Mouse (Mus musculus) CH12.LX (cell line): ENCODE measurements at regions not wholly inside any gene's neighbourhood (a gene's known extent, or its start where the extent isn't known, plus 50 kb on each side); places are given as distances from the start of the nearest gene placed in this dataset.

Experiments
- DNase-seq: peaks from one replicate; pipeline ENCODE4 v3.0.0-alpha.2; 2013; ENCODE audit errors: extremely low read depth
- H3K27ac ChIP-seq: 2 replicates; pipeline ENCODE4 v1.5.1; 2012; ENCODE audit warnings: low read depth, mild to moderate bottlenecking, control low read depth, moderate library complexity; ENCODE audit not compliant: insufficient read depth
- H3K27me3 ChIP-seq: replicated peaks from 2 replicates; pipeline ENCODE3; 2012; ENCODE audit warnings: inconsistent platforms
- H3K36me3 ChIP-seq, 2 experiments: replicated peaks in 1 of 2; 2 replicates each; pipeline versions ENCODE3 to v1.6.1; 2012; ENCODE audit warnings: inconsistent platforms in 1 of 2, low read length in 1 of 2, mild to moderate bottlenecking in 1 of 2, mixed read lengths in 1 of 2, moderate library complexity in 1 of 2; ENCODE audit not compliant: control insufficient read depth in 1 of 2, insufficient read depth in 1 of 2
- H3K4me1 ChIP-seq, 2 experiments: 2 replicates each; pipeline ENCODE4 v1.6.1; 2012; ENCODE audit warnings: inconsistent platforms in 1 of 2, moderate library complexity in 1 of 2; ENCODE audit not compliant: insufficient read depth in 2 of 2, control insufficient read depth in 1 of 2
- H3K4me2 ChIP-seq: 2 replicates; pipeline ENCODE4 v1.6.1; 2012; ENCODE audit warnings: low read depth, mild to moderate bottlenecking, control low read depth; ENCODE audit not compliant: poor library complexity, insufficient read depth, severe bottlenecking
- H3K4me3 ChIP-seq, 3 experiments: fragments of 150-350 bp in 1 of 3; sonication (generic) in 1 of 3; replicated peaks in 1 of 3; 2 replicates each; pipeline versions ENCODE3 to v1.5.1; 2011 to 2012; ENCODE audit warnings: low read depth in 2 of 3, low read length in 2 of 3, mild to moderate bottlenecking in 2 of 3, moderate library complexity in 2 of 3, control low read depth in 1 of 3, improper control_type of control experiment in 1 of 3, inconsistent platforms in 1 of 3, mixed read lengths in 1 of 3; ENCODE audit not compliant: poor library complexity in 1 of 3
- H3K79me2 ChIP-seq: replicated peaks from 2 replicates; pipeline ENCODE4 v1.6.1; 2012; ENCODE audit warnings: mild to moderate bottlenecking, moderate library complexity; ENCODE audit not compliant: control insufficient read depth, poor library complexity, insufficient read depth, severe bottlenecking; ENCODE audit errors: extremely low read depth
- H3K9ac ChIP-seq: 2 replicates; pipeline ENCODE4 v1.6.1; 2012; ENCODE audit warnings: low read depth, mild to moderate bottlenecking, control low read depth, moderate library complexity; ENCODE audit not compliant: insufficient read depth
- H3K9me3 ChIP-seq: replicated peaks from 2 replicates; pipeline ENCODE3; 2012; ENCODE audit warnings: low read length, inconsistent platforms, mixed read lengths
- CHD1 ChIP-seq: IDR thresholded peaks from 2 replicates; pipeline ENCODE4 v1.6.1; 2012; ENCODE audit warnings: low read depth, low read length, improper control_type of control experiment, inconsistent platforms
- CTCF ChIP-seq, 2 experiments: IDR thresholded peaks in 1 of 2; conservative IDR thresholded peaks in 1 of 2; 2 replicates each; pipeline ENCODE4 v1.5.1; 2011 to 2012; ENCODE audit warnings: low read depth in 2 of 2, low read length in 2 of 2, improper control_type of control experiment in 1 of 2, inconsistent platforms in 1 of 2, mild to moderate bottlenecking in 1 of 2, moderate library complexity in 1 of 2
- E2F4 ChIP-seq: IDR thresholded peaks from 2 replicates; pipeline ENCODE4 v1.6.1; 2011; ENCODE audit warnings: low read depth, low read length, improper control_type of control experiment; ENCODE audit not compliant: insufficient replicate concordance
- ETS1 ChIP-seq: conservative IDR thresholded peaks from 2 replicates; pipeline ENCODE4 v1.6.1; 2012; ENCODE audit warnings: low read depth, mild to moderate bottlenecking, inconsistent platforms, low read length, improper control_type of control experiment, moderate library complexity
- GABPA ChIP-seq: IDR thresholded peaks from 2 replicates; pipeline ENCODE4 v1.6.1; 2012; ENCODE audit warnings: low read depth, low read length, improper control_type of control experiment, inconsistent platforms; ENCODE audit not compliant: insufficient replicate concordance
- IRF4 ChIP-seq: IDR thresholded peaks from 2 replicates; pipeline ENCODE4 v1.6.1; 2014; ENCODE audit warnings: low read depth, mild to moderate bottlenecking, inconsistent platforms, low read length, improper control_type of control experiment
- JUN ChIP-seq: IDR thresholded peaks from 2 replicates; pipeline ENCODE4 v1.6.1; 2011; ENCODE audit warnings: low read depth, mild to moderate bottlenecking, low read length, improper control_type of control experiment, moderate library complexity; ENCODE audit not compliant: insufficient read depth
- JUND ChIP-seq: conservative IDR thresholded peaks from 2 replicates; pipeline ENCODE4 v1.6.1; 2011; ENCODE audit warnings: low read depth, low read length, improper control_type of control experiment
- MAFK ChIP-seq: IDR thresholded peaks from 2 replicates; pipeline ENCODE4 v1.6.1; 2011; ENCODE audit warnings: low read length, improper control_type of control experiment; ENCODE audit not compliant: insufficient replicate concordance
- MAX ChIP-seq: IDR thresholded peaks from 2 replicates; pipeline ENCODE4 v1.6.1; 2011; ENCODE audit warnings: low read length, improper control_type of control experiment
- MEF2A ChIP-seq: IDR thresholded peaks from 2 replicates; pipeline ENCODE4 v1.6.1; 2014; ENCODE audit warnings: low read depth, mild to moderate bottlenecking, inconsistent platforms, low read length, improper control_type of control experiment, borderline replicate concordance
- MXI1 ChIP-seq: IDR thresholded peaks from 2 replicates; pipeline ENCODE4 v1.6.1; 2011; ENCODE audit warnings: mild to moderate bottlenecking, low read depth, low read length, improper control_type of control experiment
- PAX5 ChIP-seq: IDR thresholded peaks from 2 replicates; pipeline ENCODE4 v1.6.1; 2012; ENCODE audit warnings: low read length, inconsistent platforms, mixed read lengths
- POLR2A ChIP-seq: IDR thresholded peaks from 2 replicates; pipeline ENCODE4 v1.6.1; 2011; ENCODE audit warnings: low read depth, mild to moderate bottlenecking, improper control_type of control experiment, low read length
- RAD21 ChIP-seq: IDR thresholded peaks from 2 replicates; pipeline ENCODE4 v1.6.1; 2011; ENCODE audit warnings: low read depth, mild to moderate bottlenecking, low read length, improper control_type of control experiment, moderate library complexity
- RCOR1 ChIP-seq: conservative IDR thresholded peaks from 2 replicates; pipeline ENCODE4 v1.6.1; 2012; ENCODE audit warnings: low read depth, mild to moderate bottlenecking, inconsistent platforms, low read length, improper control_type of control experiment
- SIN3A ChIP-seq: IDR thresholded peaks from 2 replicates; pipeline ENCODE4 v1.6.1; 2012; ENCODE audit warnings: low read length, improper control_type of control experiment, inconsistent platforms
- UBTF ChIP-seq: IDR thresholded peaks from 2 replicates; pipeline ENCODE4 v1.6.1; 2012; ENCODE audit warnings: low read depth, mild to moderate bottlenecking, inconsistent platforms, low read length, improper control_type of control experiment, moderate library complexity
- USF1 ChIP-seq: IDR thresholded peaks from 2 replicates; pipeline ENCODE4 v1.6.1; 2014; ENCODE audit warnings: low read depth, mild to moderate bottlenecking, inconsistent platforms, low read length, improper control_type of control experiment
- USF2 ChIP-seq: conservative IDR thresholded peaks from 2 replicates; pipeline ENCODE4 v1.6.1; 2011; ENCODE audit warnings: low read depth, low read length, improper control_type of control experiment
- ZMIZ1 ChIP-seq: IDR thresholded peaks from 2 replicates; pipeline ENCODE4 v1.6.1; 2012; ENCODE audit warnings: low read depth, mild to moderate bottlenecking, inconsistent platforms, low read length, improper control_type of control experiment
- ZNF384 ChIP-seq: IDR thresholded peaks from 2 replicates; pipeline ENCODE4 v1.6.1; 2012; ENCODE audit warnings: low read depth, low read length, improper control_type of control experiment, inconsistent platforms
- dilution Hi-C: fragments of 300-500 bp; cut with MboI; formaldehyde crosslinking; loops from 2 replicates; pipeline ENCODE4 v1.14.3; 2020; ENCODE audit warnings: low sequenced_read_pairs; ENCODE audit not compliant: extremely low pct_unique_long_range_greater_than_20kb, extremely low pct_ligation_motif_present
- in situ Hi-C: fragments of 300-500 bp; cut with MboI; formaldehyde crosslinking; loops from 3 replicates; pipeline ENCODE4 v1.14.3; 2019; ENCODE audit warnings: low sequenced_read_pairs, low pct_ligation_motif_present, low pct_unique_long_range_greater_than_20kb, mixed read lengths

- H3K27ac ChIP-seq, result no peak overlapping the region
- no peaks in the 10 kb centered on the region for H3K27me3 ChIP-seq
- H3K36me3 ChIP-seq, result no peaks in the 10 kb centered on the region
- H3K4me1 ChIP-seq, result no peaks in the 10 kb centered on the region
- in situ Hi-C loops, result no loop called here
- TF ChIP-seq CTCF (conservative IDR thresholded peaks at IDR 0.05 in 1 of 2, IDR thresholded peaks at IDR 0.05 in 1 of 2; ENCODE audit: low read depth in 2 of 2, low read length in 2 of 2) (peak in 1 of 2 experiments; percentile 34; a peak in 2 of 4 replicates), RAD21 (peak; percentile 25), PAX5 (no peak)
- no peak overlapping the region for H3K4me2 ChIP-seq
- no peak overlapping the region for H3K4me3 ChIP-seq
- no peak overlapping the region for H3K9ac ChIP-seq
- dilution Hi-C loops, result no loop called here
- H3K79me2 ChIP-seq, result no peaks in the 10 kb centered on the region
- no peaks in the 10 kb centered on the region for H3K9me3 ChIP-seq
- DNase-seq, result no peak
Measured at GRCm38 (mm10) chr2:133040708-133041107, 95.0 kb upstream of the Fermt1 start.

- H3K9ac ChIP-seq, result no peak overlapping the region
- TF ChIP-seq ZNF384 (no peak), MAX (no peak), USF2 (no peak), CHD1 (no peak), IRF4 (no peak), RCOR1 (no peak), USF1 (no peak), CTCF (conservative IDR thresholded peaks at IDR 0.05 in 1 of 2, IDR thresholded peaks at IDR 0.05 in 1 of 2; ENCODE audit: low read depth in 2 of 2, low read length in 2 of 2) (no peak)
- no peak overlapping the region for H3K4me3 ChIP-seq
- no peaks in the 10 kb centered on the region for H3K4me1 ChIP-seq
- H3K27me3 ChIP-seq, result no peaks in the 10 kb centered on the region
- no peaks in the 10 kb centered on the region for H3K79me2 ChIP-seq
- in situ Hi-C loops, result no loop called here
- no peaks in the 10 kb centered on the region for H3K9me3 ChIP-seq
- H3K36me3 ChIP-seq, result no peaks in the 10 kb centered on the region
- no peak for DNase-seq
- no peak overlapping the region for H3K4me2 ChIP-seq
- H3K27ac ChIP-seq, result no peak overlapping the region
- dilution Hi-C loops, result no loop called here
Measured at GRCm38 (mm10) chr2:133077698-133078356, 132.1 kb upstream of the Fermt1 start.

DNA sequence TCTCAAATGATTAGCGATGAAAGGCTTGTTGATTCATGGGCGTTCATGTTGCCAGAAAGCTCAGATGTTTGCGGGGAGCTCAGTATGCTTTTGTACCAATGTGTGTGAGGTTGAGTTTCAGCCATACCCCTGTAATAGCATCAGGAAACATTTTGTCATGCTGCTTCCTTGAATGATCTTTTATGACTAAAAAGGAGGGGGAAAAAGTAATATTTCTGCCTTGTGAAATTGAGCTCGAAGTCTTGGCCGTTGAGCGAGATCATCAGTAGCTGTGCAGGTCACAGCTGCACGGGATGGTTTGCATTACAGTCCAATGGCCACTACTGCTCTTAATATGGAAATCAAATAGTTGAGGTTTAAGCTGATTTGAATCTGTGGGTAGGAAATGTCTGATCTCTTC lies 145.3 kb upstream of the Fermt1 start:
- Histone ChIP-seq H3K9me3 (peaks cover 8% of the 10 kb centered on the region), H3K4me1 (no peaks in the 10 kb centered on the region), H3K36me3 (no peaks in the 10 kb centered on the region), H3K4me2 (no peak overlapping the region)
- in situ Hi-C loops (no loop called here), dilution Hi-C loops (no loop called here)
- no peak for DNase-seq
- TF ChIP-seq JUND (no peak), CTCF (conservative IDR thresholded peaks at IDR 0.05 in 1 of 2, IDR thresholded peaks at IDR 0.05 in 1 of 2; ENCODE audit: low read depth in 2 of 2, low read length in 2 of 2) (no peak), USF1 (no peak), MXI1 (no peak), JUN (no peak), MAX (no peak), ETS1 (no peak), E2F4 (no peak), UBTF (no peak), ZMIZ1 (no peak), POLR2A (no peak), SIN3A (no peak), GABPA (no peak), ZNF384 (no peak), MAFK (no peak), MEF2A (no peak)
- TF ChIP-seq, all 38 proteins: peak for 0
- Histone ChIP-seq H3K79me2 (no peaks in the 10 kb centered on the region), H3K4me3 (no peak overlapping the region), H3K27me3 (no peaks in the 10 kb centered on the region), H3K9ac (no peak overlapping the region), H3K27ac (no peak overlapping the region)
